Mouse (Mus musculus) CH12F3 (cell line): Measurements from ENCODE around the gene Tpm1.

Experiments
- in situ Hi-C: fragments of 300-500 bp; cut with MboI; formaldehyde crosslinking; loops from 2 replicates; pipeline ENCODE4 v1.14.3; 2020; ENCODE audit warnings: low sequenced_read_pairs

The Tpm1 gene

DNA sequence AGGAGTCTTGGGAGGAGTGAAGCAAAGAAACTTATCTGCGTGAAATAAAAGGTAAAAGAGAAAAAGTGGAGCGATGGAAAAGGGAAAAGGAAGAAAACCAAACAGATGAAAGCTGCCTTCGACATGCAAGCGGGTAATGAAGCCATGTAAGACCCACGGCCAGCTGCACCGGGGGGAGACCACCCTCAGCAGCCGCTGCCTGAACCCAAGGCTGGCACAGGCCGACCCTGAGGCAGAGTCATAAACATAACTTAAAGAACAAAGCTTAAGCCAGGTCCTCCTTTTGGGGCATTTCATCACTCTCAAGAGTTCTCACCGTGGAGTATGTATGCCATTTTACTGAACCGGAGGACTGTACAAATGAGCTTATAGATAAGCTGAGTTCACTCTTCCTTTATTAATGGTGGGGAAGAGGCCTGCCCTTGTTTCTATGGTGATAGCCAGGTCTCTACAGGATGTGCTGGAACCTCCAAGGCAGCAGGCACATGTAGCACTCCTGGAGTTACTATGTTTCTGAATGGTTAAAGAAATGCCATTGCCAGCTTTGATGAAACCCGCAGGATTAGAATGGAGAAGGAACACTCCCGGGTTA, 21.0 kb downstream of the Tpm1 start:
- in situ Hi-C loops: no loop called here

DNA sequence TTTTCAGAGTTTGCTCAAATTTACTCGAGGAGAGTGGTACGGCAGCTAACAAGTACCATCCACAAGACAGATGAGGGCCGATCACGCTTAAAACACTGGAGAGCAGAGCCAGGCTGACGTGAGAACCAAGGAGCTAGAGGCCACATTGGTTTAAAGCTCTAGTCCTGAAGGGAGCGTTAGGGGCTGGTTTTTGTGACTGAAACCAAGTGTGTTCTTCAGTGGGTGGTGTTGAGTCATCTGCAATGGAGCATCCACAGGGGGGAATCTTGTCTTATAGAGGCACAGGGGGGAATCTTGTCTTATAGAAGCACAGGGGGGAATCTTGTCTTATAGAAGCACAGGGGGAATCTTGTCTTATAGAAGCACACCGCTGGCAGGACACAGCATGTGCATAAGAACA, 22.3 kb downstream of the Tpm1 start:
- in situ Hi-C loops: no loop called here

DNA sequence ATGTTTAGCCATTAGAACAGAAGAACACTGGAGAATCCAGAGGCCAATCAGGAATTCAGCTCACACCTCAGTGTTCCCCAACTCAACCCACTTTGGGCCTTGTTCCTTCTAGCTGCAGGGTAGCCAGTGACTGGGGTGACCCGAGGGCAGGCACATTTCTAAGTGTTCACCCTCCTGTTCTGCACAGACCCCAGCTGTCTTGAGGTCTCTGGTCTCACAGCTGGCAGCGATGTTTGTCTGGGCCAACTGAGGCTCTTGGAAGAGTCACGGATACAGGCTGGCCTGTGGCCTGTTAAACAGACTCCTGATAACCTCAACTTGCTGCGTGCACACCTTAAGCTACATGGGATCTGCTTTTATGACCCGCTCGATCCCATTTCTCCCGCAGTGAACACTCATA, 23.1 kb downstream of the Tpm1 start:
- in situ Hi-C loops: no loop called here

DNA sequence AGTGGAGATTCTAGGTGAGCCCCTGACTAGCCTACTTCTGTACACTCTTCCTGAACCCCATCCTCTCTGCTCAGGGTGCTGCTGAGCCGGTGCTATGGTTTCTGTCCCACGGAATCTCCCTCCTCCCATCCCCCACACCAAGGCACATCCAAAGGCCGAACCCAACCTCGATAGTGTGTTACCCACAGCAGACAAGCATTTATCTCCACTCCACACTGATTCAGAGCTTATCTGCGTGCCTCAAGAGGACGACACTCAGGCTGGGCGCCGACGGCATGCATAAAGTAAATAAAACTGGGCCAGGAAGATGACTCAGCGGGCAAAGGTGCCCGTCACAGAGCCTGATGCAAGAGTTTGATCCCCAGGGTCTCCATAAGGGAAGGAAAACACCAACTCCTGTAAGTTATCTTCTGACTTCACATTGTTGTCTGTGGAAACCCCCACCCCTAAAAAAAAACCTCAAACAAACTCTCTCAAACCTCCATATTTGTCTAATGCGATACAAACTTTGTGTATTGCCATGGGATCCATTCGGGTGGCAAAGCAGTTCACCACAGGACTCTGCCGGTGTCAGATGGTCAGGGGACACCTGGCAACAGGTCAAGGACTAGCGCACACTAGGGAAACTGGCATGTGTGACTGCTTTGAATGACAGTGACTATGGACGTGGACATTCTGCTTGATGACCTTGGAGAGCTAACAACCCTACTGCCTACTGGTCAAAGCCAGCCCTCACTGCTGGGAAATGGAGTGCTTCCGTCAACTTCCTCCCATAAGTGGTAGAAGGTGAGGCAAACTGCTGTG, 24.1 kb downstream of the Tpm1 start:
- in situ Hi-C loops: no loop called here

DNA sequence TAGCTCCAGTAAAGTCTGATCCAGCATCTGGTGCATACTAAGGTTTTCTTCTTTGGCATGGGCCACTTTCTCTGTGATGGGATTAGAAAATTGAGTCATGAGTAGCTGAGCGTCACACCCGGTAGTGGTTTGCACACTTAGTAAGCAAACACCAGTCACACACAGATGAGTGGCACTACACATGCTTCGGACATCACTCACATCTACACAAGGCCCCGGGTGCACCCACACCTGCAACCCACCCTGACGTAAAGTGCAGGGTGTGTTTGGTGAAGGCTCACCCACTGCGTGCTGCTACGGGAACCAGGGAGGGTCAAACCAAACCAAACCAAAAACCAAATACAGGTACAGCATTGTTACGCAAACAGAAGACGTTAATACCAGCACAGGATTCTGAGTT, 25.8 kb downstream of the Tpm1 start:
- in situ Hi-C loops: no loop called here

DNA sequence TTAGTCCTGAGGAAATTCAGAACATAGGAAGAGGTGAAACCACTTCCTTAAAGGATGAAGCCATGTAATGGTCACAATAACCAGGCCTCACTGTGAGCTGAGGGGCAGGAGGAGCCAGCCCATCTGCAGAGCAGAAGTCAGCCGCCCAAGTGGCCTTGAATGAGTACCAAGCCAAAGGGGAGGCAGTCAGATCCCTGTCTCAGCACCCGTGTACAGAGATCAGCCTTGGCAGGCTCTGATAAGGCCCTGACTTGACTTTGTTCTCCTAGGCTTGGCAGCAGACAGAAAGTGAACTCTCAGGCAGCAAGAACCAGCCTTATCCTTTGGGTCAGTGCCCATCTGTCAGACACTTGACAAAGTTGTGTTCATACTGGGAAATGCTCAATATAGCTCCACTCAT, 29.1 kb downstream of the Tpm1 start:
- in situ Hi-C loops: no loop called here

DNA sequence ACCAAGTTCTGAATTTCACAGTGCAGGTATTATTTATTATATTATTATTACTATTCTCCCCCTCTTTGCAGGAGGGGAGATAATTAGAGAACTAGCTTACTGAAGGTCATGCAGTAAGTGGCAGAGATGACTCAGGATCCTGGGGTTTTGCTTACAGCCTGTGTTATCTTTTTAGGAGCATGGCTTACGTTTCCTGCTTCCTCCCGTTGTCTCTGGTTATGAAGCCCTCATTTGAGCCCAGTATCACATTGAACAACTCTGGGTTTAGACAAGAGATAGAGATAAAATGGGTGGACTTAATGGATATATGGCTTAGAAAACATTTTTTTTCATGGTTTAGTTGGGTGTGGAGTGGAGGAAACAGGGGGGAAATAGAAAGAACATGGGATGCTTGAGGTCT, 35.7 kb downstream of the Tpm1 start:
- in situ Hi-C loops: no loop called here

DNA sequence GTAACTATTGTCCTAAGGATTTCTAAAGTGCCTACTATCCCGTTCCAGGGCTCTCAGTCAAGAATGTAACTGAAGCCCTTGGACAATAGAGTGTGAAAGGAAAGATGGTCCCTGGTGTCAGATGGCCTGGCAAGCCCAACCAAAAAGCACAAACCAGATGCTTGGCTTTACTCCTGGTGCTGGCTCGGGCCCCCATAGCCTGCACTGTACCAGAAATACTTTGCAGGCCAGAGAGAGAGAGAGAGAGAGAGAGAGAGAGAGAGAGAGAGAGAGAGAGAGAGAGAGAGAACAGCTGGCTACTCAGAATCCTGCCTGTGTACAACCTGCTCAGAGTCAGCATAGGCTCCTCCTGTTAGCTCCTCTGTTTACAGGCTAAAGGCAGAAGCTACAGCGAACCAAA, 36.7 kb downstream of the Tpm1 start:
- in situ Hi-C loops: no loop called here

DNA sequence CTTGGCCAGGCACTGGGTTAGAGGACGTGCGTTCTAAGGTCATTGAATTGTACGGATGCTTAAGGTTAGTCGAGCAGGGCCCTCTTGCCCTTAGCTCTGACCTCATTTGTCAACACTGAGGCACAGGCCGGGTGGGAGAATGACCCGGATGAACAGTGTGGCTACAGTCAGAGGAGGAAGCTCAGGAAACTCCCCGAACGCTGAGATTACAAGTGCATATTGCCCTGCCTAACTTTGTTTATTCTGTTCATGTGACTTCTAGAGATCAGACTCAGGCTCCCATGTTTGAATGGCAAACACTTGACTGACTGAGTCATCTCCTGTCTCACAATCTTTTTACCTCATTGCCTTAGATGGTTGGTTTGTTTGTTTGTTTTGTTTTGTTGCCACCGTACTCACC, 37.7 kb downstream of the Tpm1 start:
- in situ Hi-C loops: no loop called here

DNA sequence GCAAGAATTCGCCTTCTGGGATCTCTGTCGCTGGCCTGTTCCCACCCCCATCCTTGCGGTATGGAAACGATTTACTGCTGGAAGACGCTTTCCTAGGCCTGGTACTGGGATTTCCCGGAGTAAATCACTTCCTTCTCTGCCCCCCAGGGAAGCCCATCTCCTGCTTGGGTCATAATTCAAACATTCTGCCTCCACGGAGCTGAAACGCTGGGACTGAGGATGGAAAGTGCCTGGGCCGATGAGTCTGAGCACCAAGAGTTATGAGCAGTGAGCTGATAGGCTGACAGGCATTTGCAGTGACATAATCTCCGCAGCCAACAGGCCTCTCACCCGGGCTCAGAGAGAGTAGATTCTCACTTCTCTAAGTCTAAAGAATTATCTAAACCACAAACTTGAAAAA, 40.4 kb downstream of the Tpm1 start:
- in situ Hi-C loops: no loop called here

DNA sequence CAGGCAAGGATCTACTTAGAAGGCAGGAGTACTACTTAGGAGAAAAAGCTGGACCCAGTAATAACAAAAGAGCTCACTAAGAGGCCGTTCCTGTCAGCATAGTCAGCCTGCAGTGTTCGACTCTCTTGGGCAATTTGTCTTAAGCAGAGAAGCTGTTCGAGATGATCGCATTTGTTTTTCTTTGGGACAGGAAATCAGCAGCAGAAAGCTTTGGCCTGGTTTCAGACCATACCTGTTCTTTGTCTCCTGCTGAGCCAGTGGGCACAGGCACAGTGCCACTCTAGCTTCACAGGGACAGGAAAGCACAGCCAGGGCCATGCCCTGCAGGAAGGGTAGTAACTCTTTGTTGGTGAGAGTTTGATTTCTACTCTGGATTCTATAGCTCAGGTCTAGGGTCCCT, 42.8 kb downstream of the Tpm1 start:
- in situ Hi-C loops: no loop called here

DNA sequence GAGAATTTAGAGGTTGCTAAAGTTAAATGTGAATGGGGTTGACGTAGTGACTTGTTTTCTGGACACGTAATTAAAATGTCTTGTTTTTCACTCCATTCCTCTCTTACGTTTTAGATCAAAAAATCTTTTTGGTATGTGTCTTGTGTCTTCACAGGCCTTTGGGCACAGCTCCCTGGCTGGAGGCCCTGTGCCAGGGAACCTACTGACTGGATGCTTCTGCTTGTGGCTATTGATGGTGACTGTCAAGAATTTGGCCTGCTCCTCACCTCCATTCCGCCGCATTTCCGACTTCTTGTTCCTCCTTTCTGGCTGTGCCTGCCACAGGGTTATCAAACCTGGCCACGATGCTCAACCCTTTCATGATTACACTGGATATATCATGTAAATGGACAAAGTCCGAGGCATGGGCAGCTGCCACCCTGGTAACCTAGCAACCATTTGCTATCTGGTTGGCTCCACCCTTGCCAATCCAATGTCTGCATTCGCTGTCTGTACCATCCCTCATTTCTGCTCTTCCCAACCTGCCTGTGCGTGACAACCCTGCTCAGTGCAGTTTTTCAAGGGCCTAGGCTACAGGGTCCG, 44.0 kb downstream of the Tpm1 start:
- in situ Hi-C loops: no loop called here

DNA sequence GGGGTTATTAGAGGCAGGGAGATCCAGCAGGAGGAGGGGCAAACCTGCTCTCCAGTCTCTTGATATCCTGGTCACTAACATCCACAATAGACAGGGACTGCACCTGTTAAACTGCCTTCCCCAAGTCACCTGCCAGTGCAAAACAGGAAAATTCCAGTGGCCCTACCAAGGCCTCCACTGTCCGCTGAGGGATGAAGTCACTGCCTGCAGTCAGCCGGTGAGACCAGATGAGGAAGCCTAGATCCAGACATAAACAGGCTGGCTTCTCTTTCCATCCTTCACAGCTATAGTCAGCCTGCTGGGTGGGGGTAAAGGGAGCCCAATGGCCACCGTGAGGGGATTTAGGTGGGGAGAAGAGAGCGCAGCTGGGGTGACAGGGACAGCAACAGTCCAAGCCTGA, 45.5 kb downstream of the Tpm1 start:
- in situ Hi-C loops: loop anchor here (5.0 kb wide), 1 partner anchor 39 kb away; no protein-coding TSS in a partner anchor

DNA sequence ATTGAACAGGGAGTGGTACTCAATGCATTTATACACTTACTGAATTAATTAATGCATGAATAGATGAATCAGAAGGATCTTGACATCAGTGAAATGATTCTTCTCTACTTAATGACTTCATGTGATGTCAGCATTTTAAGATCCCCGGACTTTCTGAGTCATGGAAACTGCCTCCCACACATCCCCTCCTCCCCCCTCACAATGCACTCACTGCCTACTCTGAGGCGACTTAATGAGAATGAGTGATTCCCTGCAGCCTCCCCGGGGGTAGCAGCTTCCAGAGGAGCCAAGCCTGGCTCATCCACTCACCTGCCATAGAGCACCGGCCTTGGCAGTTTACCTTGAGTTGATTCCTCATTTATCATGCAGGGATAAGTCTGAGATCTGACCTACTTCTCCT, 46.0 kb downstream of the Tpm1 start:
- in situ Hi-C loops: loop anchor here (5.0 kb wide), 1 partner anchor 39 kb away; no protein-coding TSS in a partner anchor

DNA sequence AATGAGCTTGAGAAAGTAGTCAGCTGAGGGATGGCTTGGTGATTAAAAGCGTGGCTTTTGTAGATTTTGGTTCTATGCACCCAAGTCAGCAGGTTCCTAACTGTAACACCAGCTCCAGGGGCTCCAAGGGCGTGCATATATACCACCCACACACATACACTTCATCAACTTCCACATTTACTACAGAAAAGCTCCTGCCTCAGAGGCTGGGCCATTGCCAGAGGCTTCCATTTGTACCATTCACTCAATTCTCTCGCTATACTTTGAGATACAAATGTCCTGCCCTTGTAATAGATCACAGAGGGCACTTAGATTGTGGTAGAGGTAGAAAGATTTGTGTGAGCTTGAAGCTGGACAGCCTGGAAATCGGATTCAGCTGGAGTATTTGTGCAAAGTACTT, 47.7 kb downstream of the Tpm1 start:
- in situ Hi-C loops: loop anchor here (5.0 kb wide), 1 partner anchor 41 kb away; no protein-coding TSS in a partner anchor

DNA sequence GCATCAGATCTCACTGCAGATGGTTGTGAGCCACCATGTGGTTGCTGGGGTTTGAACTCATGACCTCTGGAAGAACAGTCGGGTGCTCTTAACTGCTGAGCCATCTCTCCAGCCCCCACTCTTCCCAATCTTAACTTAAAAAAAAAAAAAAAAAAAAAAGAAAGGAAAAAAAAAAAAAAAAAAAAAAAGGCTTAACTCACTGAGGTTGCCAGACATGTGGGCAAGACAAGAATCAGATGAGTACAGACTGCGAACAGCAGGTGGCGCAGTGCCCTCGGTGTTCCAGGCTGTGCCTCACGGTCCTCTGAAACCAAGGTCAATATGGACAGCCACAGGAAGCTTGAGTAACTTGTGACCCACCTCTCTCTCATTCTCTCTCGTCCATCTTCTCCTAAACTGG, 48.2 kb downstream of the Tpm1 start:
- in situ Hi-C loops: loop anchor here (5.0 kb wide), 1 partner anchor 41 kb away; no protein-coding TSS in a partner anchor

DNA sequence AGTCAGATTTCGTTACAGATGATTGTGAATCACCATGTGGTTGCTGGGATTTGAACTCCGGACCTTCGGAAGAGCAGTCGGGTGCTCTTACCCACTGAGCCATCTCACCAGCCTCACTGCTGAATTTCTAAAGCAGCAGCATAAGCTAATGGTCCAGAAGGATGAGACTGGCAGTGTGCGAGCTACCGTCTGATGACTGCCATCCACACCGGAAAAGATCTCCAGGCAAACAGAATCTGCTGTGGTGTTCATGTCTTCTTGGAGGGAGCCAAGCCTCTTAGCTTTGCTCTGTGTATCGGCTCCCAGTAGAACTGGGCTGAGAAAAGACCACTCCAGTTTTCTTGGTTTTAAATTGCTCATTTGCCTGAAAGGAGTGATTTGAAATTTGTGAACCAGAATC, 49.5 kb downstream of the Tpm1 start:
- in situ Hi-C loops: loop anchor here (5.0 kb wide), 1 partner anchor 43 kb away; no protein-coding TSS in a partner anchor

DNA sequence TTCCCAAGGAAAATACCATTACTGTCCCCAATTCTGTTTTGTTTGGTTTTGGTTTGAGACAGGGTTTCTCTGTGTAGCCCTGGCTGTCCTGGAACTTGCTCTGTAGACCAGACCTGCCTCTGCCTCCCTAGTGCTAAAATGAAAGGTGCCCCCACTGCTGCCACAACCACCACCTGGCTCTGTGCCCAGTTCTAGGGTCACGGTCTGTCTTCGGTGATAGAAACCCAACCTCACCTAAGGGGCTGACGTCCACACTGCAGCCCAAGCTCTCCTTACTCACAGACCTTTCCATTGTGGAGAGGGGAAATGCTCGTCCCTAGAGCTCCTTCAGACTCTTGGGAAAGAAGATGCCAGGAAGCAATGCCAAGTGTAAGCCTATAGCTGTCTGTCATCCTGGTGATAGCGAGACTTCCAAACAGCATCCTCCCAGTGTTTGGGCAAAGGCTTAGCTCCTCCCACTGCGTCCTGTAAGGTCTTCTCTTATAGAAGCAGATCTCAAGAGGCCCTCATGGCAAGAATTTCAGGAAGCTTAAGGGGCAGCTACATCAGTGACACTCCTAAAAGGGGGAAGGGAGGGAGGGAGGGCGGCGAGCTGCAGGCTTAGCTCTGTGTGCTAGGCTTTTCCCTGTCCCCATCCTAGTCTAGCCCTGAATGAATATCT, 57.3 kb downstream of the Tpm1 start:
- in situ Hi-C loops: no loop called here

DNA sequence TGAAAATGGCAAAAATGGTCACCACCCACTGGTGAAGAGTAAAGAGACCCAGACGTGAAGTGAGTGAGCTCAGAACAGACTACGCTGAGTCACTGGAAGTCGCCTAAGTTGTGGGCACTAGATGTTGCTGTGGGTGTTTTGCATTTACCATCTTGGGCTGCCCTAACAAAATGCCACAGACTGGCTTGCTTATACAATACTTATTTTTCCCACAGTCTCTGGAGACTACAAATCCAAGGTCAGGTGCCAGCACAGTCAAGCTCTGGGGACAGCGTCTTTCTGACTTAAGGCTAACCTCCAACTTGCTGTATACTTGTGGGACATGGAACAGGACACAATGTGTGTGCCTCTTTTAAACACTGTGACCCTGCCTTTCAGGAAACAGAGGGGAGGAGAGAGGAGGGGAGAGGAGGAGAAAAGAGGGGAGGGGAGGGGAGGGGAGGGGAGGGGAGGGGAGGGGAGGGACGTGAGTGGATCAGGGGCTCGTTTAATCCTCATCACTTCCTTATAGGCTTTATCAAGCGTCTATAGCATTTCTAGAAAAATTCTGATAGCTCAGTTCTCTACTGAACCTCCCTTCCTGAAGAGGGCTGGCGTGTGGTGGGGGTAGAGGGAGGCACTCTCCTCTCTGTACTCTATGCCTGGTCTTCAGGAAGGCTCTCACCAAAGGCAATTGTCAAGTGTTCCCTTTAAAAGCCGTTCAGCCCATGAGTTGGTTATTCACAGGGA, 58.0 kb downstream of the Tpm1 start:
- in situ Hi-C loops: no loop called here

DNA sequence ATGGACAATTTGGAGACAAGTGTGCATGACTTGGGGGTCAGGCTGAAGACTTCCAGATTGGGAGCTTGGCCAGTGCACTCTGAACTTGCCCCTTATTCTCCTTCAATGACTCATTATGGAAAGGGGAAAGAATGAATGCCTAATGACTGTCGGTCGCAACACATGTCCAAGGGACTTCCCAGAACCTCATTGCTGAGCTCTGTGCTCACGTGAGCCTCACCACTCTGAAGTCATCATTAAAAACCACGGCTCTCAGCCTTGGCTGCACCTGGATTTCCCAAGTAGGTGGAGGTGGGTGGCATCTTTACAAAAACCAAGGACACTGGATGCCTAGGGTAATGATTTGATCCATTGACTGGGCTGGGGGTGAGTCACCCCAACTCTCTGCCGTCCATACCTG, 59.2 kb downstream of the Tpm1 start:
- in situ Hi-C loops: no loop called here

DNA sequence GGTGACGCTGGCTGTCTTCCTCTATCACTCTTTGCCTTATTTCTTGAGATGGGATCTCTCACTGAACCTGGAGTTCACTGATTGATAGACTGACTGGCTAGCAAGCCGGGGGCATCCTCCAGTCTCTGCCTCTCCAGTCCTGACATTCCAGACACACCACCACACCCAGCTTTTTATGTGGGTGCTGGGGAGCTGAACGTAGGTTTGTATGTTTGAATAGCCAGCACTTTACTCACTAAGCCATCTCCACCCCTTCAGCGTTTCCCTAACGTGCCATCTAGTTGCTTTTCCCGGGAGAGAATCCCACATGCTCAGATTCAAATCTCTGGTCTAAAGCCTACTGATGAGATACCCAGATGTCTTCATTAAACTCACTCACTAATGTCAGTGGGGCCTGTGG, 59.6 kb downstream of the Tpm1 start:
- in situ Hi-C loops: no loop called here
